26 mouse cellular contexts compared by ENCODE assay signal in genomic region chr1:54916456-54916855, GRCm38 (mm10). TPM values are rescaled to one million over a fixed set of nuclear protein-coding genes. Genes with fewer than 3 reads are reported as not detected.
DNase-seq lines count a peak whose midpoint lies in the region; ATAC-seq lines count a peak whose summit lies in the region.
"Had no signal": no experiment of that assay in that cellular context is flagged by ENCODE, and none has a peak within 500 bp of the region (broad histone marks: within the 10 kb centered on the region; RNA-seq: fewer than 3 reads in every experiment).

No protein-coding gene starts in this region.

- no peak overlapping the region for H3K9ac ChIP-seq in embryonic facial prominence, embryonic 15.5 days
- H3K9ac ChIP-seq in liver, embryonic 11.5 days (ENCODE audit: low read depth, low read length) = no peak overlapping the region
- H3K9ac ChIP-seq: embryonic facial prominence, embryonic 12.5 days; forebrain, embryonic 13.5 days; hindbrain, embryonic 12.5 days; hindbrain, embryonic 15.5 days had no signal

- no peaks in the 10 kb centered on the region for H3K9me3 ChIP-seq in embryonic facial prominence, embryonic 10.5 days
- no peaks in the 10 kb centered on the region for H3K9me3 ChIP-seq in embryonic facial prominence, embryonic 15.5 days (replicated peaks)
- H3K9me3 ChIP-seq in limb, embryonic 10.5 days (replicated peaks) = no peaks in the 10 kb centered on the region
- H3K9me3 ChIP-seq in liver, embryonic 11.5 days (ENCODE audit: control insufficient read depth, low read length) = no peaks in the 10 kb centered on the region
- H3K9me3 ChIP-seq: embryonic facial prominence, embryonic 12.5 days; forebrain, embryonic 10.5 days; forebrain, embryonic 13.5 days; G1E; hindbrain, embryonic 12.5 days; hindbrain, embryonic 15.5 days had no signal

- no peak overlapping the region for H3K4me3 ChIP-seq in embryonic facial prominence, embryonic 10.5 days
- H3K4me3 ChIP-seq in embryonic facial prominence, embryonic 15.5 days (replicated peaks) = no peak overlapping the region
- no peak overlapping the region for H3K4me3 ChIP-seq in limb, embryonic 10.5 days
- no peak overlapping the region for H3K4me3 ChIP-seq in liver, embryonic 11.5 days (ENCODE audit: low read depth, low read length)
- H3K4me3 ChIP-seq: embryonic facial prominence, embryonic 12.5 days; forebrain, embryonic 10.5 days; forebrain, embryonic 13.5 days; gastrocnemius, adult 2 months; heart, adult 2 months; hindbrain, embryonic 12.5 days; hindbrain, embryonic 15.5 days had no signal

- ATAC-seq in embryonic facial prominence, embryonic 15.5 days (ENCODE audit: insufficient number of reproducible peaks, low FRiP score, low TSS enrichment, low read depth) = 0 out of 2 replicates have a peak, but pooled peaks have one; percentile 51
- no peak for ATAC-seq in liver, embryonic 11.5 days (replicated peaks; ENCODE audit: low FRiP score)
- ATAC-seq: forebrain, embryonic 13.5 days; forebrain, embryonic 16.5 days; Patski had no signal

- peaks cover 52% of the 10 kb centered on the region for H3K4me1 ChIP-seq in embryonic facial prominence, embryonic 10.5 days
- H3K4me1 ChIP-seq in embryonic facial prominence, embryonic 15.5 days = peaks cover 34% of the 10 kb centered on the region
- H3K4me1 ChIP-seq in limb, embryonic 10.5 days = peaks cover 63% of the 10 kb centered on the region
- H3K4me1 ChIP-seq in liver, embryonic 11.5 days (replicated peaks; ENCODE audit: control insufficient read depth, insufficient read depth, low read length) = peaks cover 15% of the 10 kb centered on the region
- H3K4me1 ChIP-seq: forebrain, embryonic 13.5 days had no signal

- DNase-seq in lung, postnatal 36 days = peak; percentile 33
- DNase-seq in lung, postnatal 10 days = no peak
- DNase-seq in embryonic facial prominence, embryonic 10.5 days (ENCODE audit: low spot score) = no peak
- DNase-seq in limb, embryonic 10.5 days (ENCODE audit: low spot score) = peak; percentile 46
- DNase-seq in liver, embryonic 11.5 days (ENCODE audit: low spot score) = no peak
- DNase-seq in gastrocnemius, postnatal 4 days (ENCODE audit: low spot score in 2 of 2) = no peak
- DNase-seq: adrenal gland, postnatal 10 days; adrenal gland, postnatal 36 days; B cell, adult 2 months; cerebellum, adult 18-20 months; cerebellum, adult 9-10 months; cerebellum, postnatal 14 days; gastrocnemius, adult 2 months; gastrocnemius, postnatal 14 days; heart, adult 2 months had no signal

- H3K4me2 ChIP-seq in embryonic facial prominence, embryonic 15.5 days (replicated peaks) = no peak overlapping the region
- H3K4me2 ChIP-seq in liver, embryonic 11.5 days = no peak overlapping the region
- H3K4me2 ChIP-seq: embryonic facial prominence, embryonic 12.5 days; forebrain, embryonic 13.5 days; heart, embryonic 11.5 days; hindbrain, embryonic 12.5 days; hindbrain, embryonic 15.5 days had no signal

- H3K27me3 ChIP-seq in embryonic facial prominence, embryonic 10.5 days (replicated peaks; ENCODE audit: low read depth, poor library complexity, severe bottlenecking) = no peaks in the 10 kb centered on the region
- H3K27me3 ChIP-seq in embryonic facial prominence, embryonic 15.5 days = no peaks in the 10 kb centered on the region
- H3K27me3 ChIP-seq in limb, embryonic 10.5 days (ENCODE audit: low read depth, poor library complexity, severe bottlenecking) = no peaks in the 10 kb centered on the region
- H3K27me3 ChIP-seq in liver, embryonic 11.5 days (replicated peaks; ENCODE audit: control insufficient read depth, insufficient read depth, low read length) = no peaks in the 10 kb centered on the region
- H3K27me3 ChIP-seq: CH12.LX; embryonic facial prominence, embryonic 12.5 days; forebrain, embryonic 13.5 days; hindbrain, embryonic 12.5 days; hindbrain, embryonic 15.5 days; Patski had no signal

- WGBS in embryonic facial prominence, embryonic 10.5 days = 57% methylated on average over 4 of the region's 4 CpGs
- 46% methylated on average over 4 of the region's 4 CpGs for WGBS in embryonic facial prominence, embryonic 15.5 days
- 40% methylated on average over 4 of the region's 4 CpGs for WGBS in limb, embryonic 10.5 days
- WGBS in liver, embryonic 11.5 days = 56% methylated on average over 4 of the region's 4 CpGs

- H3K36me3 ChIP-seq in embryonic facial prominence, embryonic 10.5 days (replicated peaks) = no peaks in the 10 kb centered on the region
- H3K36me3 ChIP-seq in embryonic facial prominence, embryonic 15.5 days = no peaks in the 10 kb centered on the region
- H3K36me3 ChIP-seq in limb, embryonic 10.5 days = no peaks in the 10 kb centered on the region
- no peaks in the 10 kb centered on the region for H3K36me3 ChIP-seq in liver, embryonic 11.5 days (ENCODE audit: control insufficient read depth, insufficient read depth, low read length)
- H3K36me3 ChIP-seq: embryonic facial prominence, embryonic 12.5 days; forebrain, embryonic 10.5 days; G1E; hindbrain, embryonic 12.5 days; hindbrain, embryonic 15.5 days had no signal

- peak overlapping the region; percentile 54 for H3K27ac ChIP-seq in embryonic facial prominence, embryonic 10.5 days (replicated peaks)
- no peak overlapping the region for H3K27ac ChIP-seq in embryonic facial prominence, embryonic 15.5 days (replicated peaks)
- peak overlapping the region; percentile 75; the same call in 1 of the 2 replicates for H3K27ac ChIP-seq in limb, embryonic 10.5 days
- H3K27ac ChIP-seq in liver, embryonic 11.5 days (ENCODE audit: low read depth, low read length) = no peak overlapping the region
- H3K27ac ChIP-seq: forebrain, embryonic 10.5 days; forebrain, embryonic 13.5 days; gastrocnemius, adult 2 months; heart, adult 2 months; hindbrain, embryonic 12.5 days; hindbrain, embryonic 15.5 days had no signal

RNA-seq across cellular contexts. Expression of gene Ankrd44, which starts 9.7 kb away (rescaled TPM):
- 17.4 and 19.2 TPM in 2 replicates for polyA plus RNA-seq in embryonic facial prominence, embryonic 10.5 days (2016; fragmentation: Nextera tagmentation; extraction: Ambion mirVana)
- polyA plus RNA-seq in embryonic facial prominence, embryonic 15.5 days (2015; fragmentation: Nextera tagmentation; extraction: Ambion mirVana) = 22.9 and 23.1 TPM in 2 replicates
- 20.1 and 23.7 TPM in 2 replicates for polyA plus RNA-seq in limb, embryonic 10.5 days (2016; fragmentation: Nextera tagmentation; extraction: Ambion mirVana)
- 11.8 and 12.1 TPM in 2 replicates for polyA plus RNA-seq in liver, embryonic 11.5 days (2014; fragmentation: Nextera tagmentation; extraction: Ambion mirVana)
- 10 to 100 TPM; 26.3 to 29.3 TPM for total RNA-seq in gastrocnemius, postnatal 4 days (2021)

Comparison
In these comparisons a context has a peak if more than half of its experiments do, and no peak if none do; other contexts are left out.
1. DNase-seq: peak in lung, postnatal 36 days (single experiment) and limb, embryonic 10.5 days (single experiment); none in lung, postnatal 10 days (single experiment), embryonic facial prominence, embryonic 10.5 days (single experiment), liver, embryonic 11.5 days (single experiment) and gastrocnemius, postnatal 4 days (0 of 2).
2. H3K27ac ChIP-seq: peak in embryonic facial prominence, embryonic 10.5 days (single experiment) and limb, embryonic 10.5 days (single experiment); none in embryonic facial prominence, embryonic 15.5 days (single experiment) and liver, embryonic 11.5 days (single experiment).